Mouse (Mus musculus) T-helper 1 cell (primary cell): ENCODE measurements around the gene Tex29.
"Not testable (repeated sequence)": the region's sequence is repeated elsewhere in the genome, so short reads cannot be mapped to it uniquely, and the experiment has no call there.

Experiments used
- in situ Hi-C: fragments of 300-600 bp; cut with MboI, MseI; formaldehyde crosslinking; loops from one replicate; pipeline ENCODE4 v1.15.1; 2025; ENCODE audit warnings: high pct_unique_total_duplicates

Gene Tex29

GRCm38 (mm10) chr8:11830214-11831046 is 9.8 kb upstream of the Tex29 start:
- in situ Hi-C loops = no loop called here

GRCm38 (mm10) chr8:11831174-11831573 is 9.1 kb upstream of the Tex29 start:
- in situ Hi-C loops = no loop called here

- in situ Hi-C loops = no loop called here
These were observed 8.3 kb upstream of the Tex29 start for GRCm38 (mm10) chr8:11831939-11832338.

GRCm38 (mm10) chr8:11833157-11833556 is 7.1 kb upstream of the Tex29 start:
- in situ Hi-C loops = no loop called here

GRCm38 (mm10) chr8:11834200-11834599 is 6.1 kb upstream of the Tex29 start:
- in situ Hi-C loops = no loop called here

- in situ Hi-C loops = no loop called here
These were observed 5.6 kb upstream of the Tex29 start for GRCm38 (mm10) chr8:11834691-11835090.

- in situ Hi-C loops = no loop called here
These were observed 1.3 kb downstream of the Tex29 start for GRCm38 (mm10) chr8:11841571-11841970.

- in situ Hi-C loops = no loop called here
These were observed 2.5 kb downstream of the Tex29 start for GRCm38 (mm10) chr8:11842757-11843156.

- in situ Hi-C loops = no loop called here
These were observed 3.5 kb downstream of the Tex29 start for GRCm38 (mm10) chr8:11843677-11844315.

GRCm38 (mm10) chr8:11844316-11844685 is 4.0 kb downstream of the Tex29 start:
- in situ Hi-C loops = no loop called here

GRCm38 (mm10) chr8:11846807-11847206 is 6.5 kb downstream of the Tex29 start:
- in situ Hi-C loops = no loop called here

GRCm38 (mm10) chr8:11867832-11868231 is 27.6 kb downstream of the Tex29 start:
- in situ Hi-C loops = no loop called here

- in situ Hi-C loops = not testable (repeated sequence)
These were observed 34.0 kb downstream of the Tex29 start for GRCm38 (mm10) chr8:11874227-11874626.

- in situ Hi-C loops = no loop called here
These were observed 44.4 kb downstream of the Tex29 start for GRCm38 (mm10) chr8:11884646-11885045.

GRCm38 (mm10) chr8:11885881-11886699 is 45.8 kb downstream of the Tex29 start:
- in situ Hi-C loops = no loop called here

GRCm38 (mm10) chr8:11886824-11887223 is 46.5 kb downstream of the Tex29 start:
- in situ Hi-C loops = no loop called here

- in situ Hi-C loops = no loop called here
These were observed 49.1 kb downstream of the Tex29 start for GRCm38 (mm10) chr8:11889156-11890018.

- in situ Hi-C loops = no loop called here
These were observed 52.5 kb downstream of the Tex29 start for GRCm38 (mm10) chr8:11892756-11893155.

GRCm38 (mm10) chr8:11896022-11896662 is 55.9 kb downstream of the Tex29 start:
- in situ Hi-C loops = no loop called here

GRCm38 (mm10) chr8:11896677-11897076 is 56.4 kb downstream of the Tex29 start:
- in situ Hi-C loops = no loop called here

- in situ Hi-C loops = no loop called here
These were observed 58.5 kb downstream of the Tex29 start for GRCm38 (mm10) chr8:11898814-11899213.
